Mouse (Mus musculus) MEL (cell line): ENCODE data around the gene Tas2r144. TPM values are rescaled to one million over a fixed set of nuclear protein-coding genes. Genes with fewer than 3 reads are reported as not detected.

Experiments
- DNase-seq: peaks from one replicate; pipeline ENCODE4 v3.0.0; 2011; ENCODE audit warnings: low read depth, low spot score
- H3K27ac ChIP-seq: 2 replicates; pipeline ENCODE4 v1.5.1; 2012; ENCODE audit warnings: low read depth, mild to moderate bottlenecking, control low read depth, low read length, moderate library complexity; ENCODE audit not compliant: control insufficient read depth
- H3K27me3 ChIP-seq, 2 experiments: fragments of 150-350 bp in 1 of 2; sonication (generic) in 1 of 2; 2 replicates each; pipeline ENCODE4 v1.6.1; 2012; ENCODE audit warnings: low read length in 2 of 2, mild to moderate bottlenecking in 2 of 2, improper control_type of control experiment in 1 of 2, moderate library complexity in 1 of 2; ENCODE audit not compliant: insufficient read depth in 2 of 2, control insufficient read depth in 1 of 2
- H3K36me3 ChIP-seq, 2 experiments: 2 replicates each; pipeline ENCODE4 v1.6.1; 2012 to 2014; ENCODE audit warnings: low read length in 2 of 2, improper control_type of control experiment in 1 of 2, inconsistent platforms in 1 of 2, mild to moderate bottlenecking in 1 of 2; ENCODE audit not compliant: insufficient read depth in 2 of 2, control insufficient read depth in 1 of 2
- H3K4me1 ChIP-seq, 2 experiments: fragments of 150-350 bp in 1 of 2; sonication (generic) in 1 of 2; 2 replicates each; pipeline ENCODE4 v1.6.1; 2012; ENCODE audit warnings: low read length in 2 of 2, improper control_type of control experiment in 1 of 2, mild to moderate bottlenecking in 1 of 2; ENCODE audit not compliant: insufficient read depth in 2 of 2, control insufficient read depth in 1 of 2
- H3K4me3 ChIP-seq, 2 experiments: fragments of 150-350 bp in 1 of 2; sonication (generic) in 1 of 2; 2 replicates each; pipeline ENCODE4 v1.5.1; 2012; ENCODE audit warnings: low read depth in 2 of 2, low read length in 2 of 2, mild to moderate bottlenecking in 2 of 2, moderate library complexity in 2 of 2, control low read depth in 1 of 2, improper control_type of control experiment in 1 of 2; ENCODE audit not compliant: control insufficient read depth in 1 of 2, insufficient read depth in 1 of 2
- H3K79me2 ChIP-seq: 2 replicates; pipeline ENCODE4 v1.6.1; 2012; ENCODE audit warnings: mild to moderate bottlenecking, low read length, moderate library complexity; ENCODE audit not compliant: control insufficient read depth, poor library complexity, insufficient read depth
- H3K9ac ChIP-seq: 2 replicates; pipeline ENCODE4 v1.6.1; 2012; ENCODE audit warnings: low read depth, mild to moderate bottlenecking, control low read depth, low read length, moderate library complexity; ENCODE audit not compliant: control insufficient read depth, poor library complexity, severe bottlenecking
- H3K9me3 ChIP-seq: fragments of 150-350 bp; sonication (generic); replicated peaks from 2 replicates; pipeline ENCODE4 v1.6.1; 2012; ENCODE audit warnings: mild to moderate bottlenecking, low read length, improper control_type of control experiment, moderate library complexity; ENCODE audit not compliant: insufficient read depth
- CHD1 ChIP-seq: IDR thresholded peaks from 2 replicates; pipeline ENCODE4 v1.6.1; 2012; ENCODE audit warnings: low read depth, mild to moderate bottlenecking, inconsistent platforms, low read length, improper control_type of control experiment
- CTCF ChIP-seq, 3 experiments: IDR thresholded peaks in 2 of 3; conservative IDR thresholded peaks in 1 of 3; 2 replicates each; pipeline ENCODE4 v1.5.1; 2011 to 2012; ENCODE audit warnings: low read length in 3 of 3, low read depth in 2 of 3, mild to moderate bottlenecking in 2 of 3, improper control_type of control experiment in 1 of 3, inconsistent platforms in 1 of 3, mixed read lengths in 1 of 3, moderate library complexity in 1 of 3; ENCODE audit not compliant: control insufficient read depth in 1 of 3, insufficient read depth in 1 of 3, poor library complexity in 1 of 3, severe bottlenecking in 1 of 3
- ETS1 ChIP-seq: IDR thresholded peaks from 2 replicates; pipeline ENCODE4 v1.6.1; 2012; ENCODE audit warnings: low read depth, mild to moderate bottlenecking, inconsistent platforms, low read length, improper control_type of control experiment, moderate library complexity
- GABPA ChIP-seq: IDR thresholded peaks from 2 replicates; pipeline ENCODE4 v1.6.1; 2012; ENCODE audit warnings: low read depth, mild to moderate bottlenecking, inconsistent platforms, low read length, improper control_type of control experiment, moderate library complexity
- JUND ChIP-seq: IDR thresholded peaks from 2 replicates; pipeline ENCODE4 v1.6.1; 2011; ENCODE audit warnings: low read depth, mild to moderate bottlenecking, improper control_type of control experiment, low read length
- KAT2A ChIP-seq: conservative IDR thresholded peaks from 2 replicates; pipeline ENCODE4 v1.6.1; 2012; ENCODE audit warnings: low read depth, low read length, improper control_type of control experiment, inconsistent platforms
- MAFK ChIP-seq: IDR thresholded peaks from 2 replicates; pipeline ENCODE4 v1.6.1; 2011; ENCODE audit warnings: low read depth, mild to moderate bottlenecking, low read length, improper control_type of control experiment, borderline replicate concordance
- MAX ChIP-seq: IDR thresholded peaks from 2 replicates; pipeline ENCODE4 v1.6.1; 2011; ENCODE audit warnings: low read length, improper control_type of control experiment
- MXI1 ChIP-seq: IDR thresholded peaks from 2 replicates; pipeline ENCODE4 v1.6.1; 2011; ENCODE audit warnings: mild to moderate bottlenecking, low read depth, low read length, improper control_type of control experiment
- MYC ChIP-seq: IDR thresholded peaks from 2 replicates; pipeline ENCODE4 v1.6.1; 2011; ENCODE audit warnings: low read depth, mild to moderate bottlenecking, low read length, improper control_type of control experiment, moderate library complexity
- NRF1 ChIP-seq: IDR thresholded peaks from 2 replicates; pipeline ENCODE4 v1.6.1; 2014; ENCODE audit warnings: low read depth, mild to moderate bottlenecking, inconsistent platforms, low read length, improper control_type of control experiment, moderate library complexity; ENCODE audit not compliant: poor library complexity, insufficient read depth, severe bottlenecking
- POLR2A ChIP-seq, 2 experiments: IDR thresholded peaks; 2 replicates each; pipeline ENCODE4 v1.6.1; 2011 to 2012; ENCODE audit warnings: low read length in 2 of 2, mild to moderate bottlenecking in 2 of 2, control low read depth in 1 of 2, improper control_type of control experiment in 1 of 2, low read depth in 1 of 2, moderate library complexity in 1 of 2; ENCODE audit not compliant: control insufficient read depth in 1 of 2, insufficient read depth in 1 of 2, poor library complexity in 1 of 2
- POLR2AphosphoS2 ChIP-seq: IDR thresholded peaks from 2 replicates; pipeline ENCODE4 v1.6.1; 2011; ENCODE audit warnings: low read length, improper control_type of control experiment
- POLR2AphosphoS5 ChIP-seq: IDR thresholded peaks from 2 replicates; pipeline ENCODE4 v1.6.1; 2012; ENCODE audit warnings: low read depth, borderline replicate concordance, mild to moderate bottlenecking, inconsistent platforms, low read length, moderate library complexity, mixed read lengths
- RAD21 ChIP-seq: IDR thresholded peaks from 2 replicates; pipeline ENCODE4 v1.6.1; 2011; ENCODE audit warnings: mild to moderate bottlenecking, low read depth, low read length, improper control_type of control experiment
- SMC3 ChIP-seq: IDR thresholded peaks from 2 replicates; pipeline ENCODE4 v1.6.1; 2011; ENCODE audit warnings: low read depth, low read length, improper control_type of control experiment
- USF2 ChIP-seq, 2 experiments: IDR thresholded peaks; 2 replicates each; pipeline ENCODE4 v1.6.1; 2011 to 2012; ENCODE audit warnings: improper control_type of control experiment in 2 of 2, low read length in 2 of 2, borderline replicate concordance in 1 of 2, inconsistent platforms in 1 of 2, low read depth in 1 of 2, mild to moderate bottlenecking in 1 of 2; ENCODE audit not compliant: insufficient read depth in 1 of 2
- ZNF384 ChIP-seq: IDR thresholded peaks from 2 replicates; pipeline ENCODE4 v1.6.1; 2012; ENCODE audit warnings: low read depth, mild to moderate bottlenecking, inconsistent platforms, low read length, improper control_type of control experiment
- polyA plus RNA-seq, 2 experiments: library from polyadenylated mRNA; stranded (reverse) in 1 of 2; unstranded in 1 of 2; fragments of >175 nt in 1 of 2; fragments of >200 nt in 1 of 2; gene quantifications; 2 replicates each; pipeline versions ENCODE4 v1.2.1 to v1.2.4; 2012; ENCODE audit warnings: low replicate concordance in 2 of 2, low read depth in 1 of 2; ENCODE audit not compliant: insufficient read length in 2 of 2, insufficient read depth in 1 of 2, missing spikeins in 1 of 2
- total RNA-seq: library from RNA; depleted of rRNA; stranded (reverse); fragments of 300-350 nt; gene quantifications from 2 replicates; pipeline ENCODE4 v1.2.3, GENCODE M21; 2012

Tas2r144 gene
- total and polyA plus RNA-seq, 3 experiments, result not detected

DNA sequence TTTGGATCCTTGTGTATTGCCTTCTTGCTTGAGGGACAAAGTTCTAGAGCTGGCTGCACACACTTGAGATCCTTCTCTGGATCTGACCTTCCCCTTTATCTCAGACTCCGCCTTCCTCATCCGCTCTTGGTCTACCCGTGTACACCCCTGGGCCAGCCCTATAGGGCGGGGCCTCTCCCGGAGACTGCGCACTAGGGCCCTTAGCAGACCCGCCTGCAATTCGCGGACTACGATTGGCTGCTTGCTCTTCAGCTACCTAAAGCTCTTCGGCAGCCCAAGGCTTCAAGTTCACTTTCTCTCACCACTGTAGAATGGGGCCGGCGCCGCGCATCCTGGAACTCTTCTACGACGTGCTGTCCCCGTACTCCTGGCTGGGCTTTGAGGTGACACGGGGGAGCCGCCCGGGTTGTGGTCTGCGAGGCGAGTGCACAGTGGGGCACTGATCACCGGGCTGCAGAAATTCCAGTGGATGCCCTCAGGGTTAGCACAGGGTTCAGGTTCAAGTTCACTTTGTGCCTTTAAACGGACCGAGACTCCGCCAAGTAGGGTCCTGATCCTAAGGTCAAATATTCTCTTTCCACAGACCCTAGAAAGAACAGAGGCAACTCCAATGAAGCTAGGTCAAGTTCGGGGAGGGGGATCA lies 30.7 kb downstream of the Tas2r144 start, which contains the start of gene Gstk1:
Gene Gstk1 (plus strand): TSS at position 225 of the 643 bp plus-strand sequence.
- H3K4me3 ChIP-seq, result peak within 1 kb of the TSS; percentile 20 to 47; a peak in 3 of 4 replicates
- peak within 1 kb of the TSS; percentile 23; the same call in 1 of the 2 replicates for H3K9ac ChIP-seq
- no peaks in the 10 kb centered on the region; a peak in 1 of 4 replicates for H3K4me1 ChIP-seq
- H3K9me3 ChIP-seq, result no peaks in the 10 kb centered on the region
- TF ChIP-seq CHD1 (no peak), CTCF (IDR thresholded peaks at IDR 0.05 in 2 of 3, conservative IDR thresholded peaks at IDR 0.05 in 1 of 3; ENCODE audit: control insufficient read depth in 1 of 3, insufficient read depth in 1 of 3, low read depth in 2 of 3, low read length in 3 of 3, poor library complexity in 1 of 3, severe bottlenecking in 1 of 3) (no peak), ZNF384 (no peak), MAX (peak; percentile 41; the same call in 1 of the 2 replicates), GABPA (no peak), MYC (no peak), ETS1 (no peak), USF2 (IDR thresholded peaks at IDR 0.05; ENCODE audit: borderline replicate concordance in 1 of 2, insufficient read depth in 1 of 2, low read depth in 1 of 2, low read length in 2 of 2) (no peak), POLR2AphosphoS2 (no peak), NRF1 (peak; percentile 78), KAT2A (no peak)
- H3K27me3 ChIP-seq, result peaks cover 0 to 1% of the 10 kb centered on the region in 2 experiments
- no peaks in the 10 kb centered on the region for H3K79me2 ChIP-seq
- H3K27ac ChIP-seq, result no peak within 1 kb of the TSS
- peak; percentile 89 for DNase-seq
- no peaks in the 10 kb centered on the region for H3K36me3 ChIP-seq

DNA sequence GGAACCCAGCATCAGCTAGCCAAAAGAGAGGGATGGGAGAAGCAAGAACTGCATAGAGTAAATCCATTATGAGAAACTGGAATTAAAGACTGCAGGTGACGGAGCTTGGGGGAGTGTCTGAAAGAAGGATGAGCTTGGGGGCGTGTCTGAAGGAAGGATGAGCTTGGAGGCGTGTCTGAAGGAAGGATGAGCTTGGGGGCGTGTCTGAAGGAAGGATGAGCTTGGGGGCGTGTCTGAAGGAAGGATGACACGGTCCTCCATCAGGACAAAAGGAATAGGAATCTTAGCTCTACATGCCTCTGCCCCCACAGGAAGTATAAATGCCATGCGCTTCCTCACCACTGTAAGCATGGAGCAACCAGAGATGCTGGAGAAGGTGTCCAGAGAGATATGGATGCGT lies 32.0 kb downstream of the Tas2r144 start:
- no peak overlapping the region for H3K4me3 ChIP-seq
- no peaks in the 10 kb centered on the region; a peak in 1 of 4 replicates for H3K4me1 ChIP-seq
- H3K9ac ChIP-seq, result no peak overlapping the region
- TF ChIP-seq CHD1 (no peak), POLR2AphosphoS5 (no peak), MXI1 (no peak)
- DNase-seq, result peak; percentile 32
- no peaks in the 10 kb centered on the region; a peak in 4 of 4 replicates for H3K27me3 ChIP-seq
- no peaks in the 10 kb centered on the region for H3K79me2 ChIP-seq
- H3K9me3 ChIP-seq, result no peaks in the 10 kb centered on the region
- H3K36me3 ChIP-seq, result no peaks in the 10 kb centered on the region
- H3K27ac ChIP-seq, result no peak overlapping the region

DNA sequence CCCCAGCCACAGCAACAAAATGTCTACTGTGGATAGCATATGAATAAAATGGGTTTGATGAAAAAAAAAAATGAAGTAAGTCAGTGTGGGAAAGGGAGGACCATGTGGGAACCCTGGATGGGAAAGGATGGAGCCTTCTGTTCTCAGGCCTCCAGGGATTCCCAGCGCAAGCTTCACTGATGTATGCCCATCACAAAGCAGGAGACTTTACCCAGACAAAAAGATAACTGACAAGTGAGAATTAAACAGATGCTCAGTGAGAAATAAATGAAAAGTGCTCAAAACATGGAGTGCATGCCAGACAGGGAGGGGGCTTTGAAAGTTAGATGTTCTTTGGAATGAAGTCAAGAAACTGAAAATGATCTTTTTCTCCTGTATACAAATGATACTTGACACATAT lies 32.9 kb downstream of the Tas2r144 start:
- Histone ChIP-seq H3K9me3 (no peaks in the 10 kb centered on the region), H3K27me3 (no peaks in the 10 kb centered on the region; a peak in 4 of 4 replicates), H3K9ac (no peak overlapping the region), H3K4me1 (no peaks in the 10 kb centered on the region; a peak in 1 of 4 replicates), H3K79me2 (no peaks in the 10 kb centered on the region), H3K36me3 (no peaks in the 10 kb centered on the region), H3K27ac (no peak overlapping the region), H3K4me3 (no peak overlapping the region)
- TF ChIP-seq MAFK (no peak), POLR2A (IDR thresholded peaks at IDR 0.05; ENCODE audit: control insufficient read depth in 1 of 2, insufficient read depth in 1 of 2, low read depth in 1 of 2, low read length in 2 of 2, poor library complexity in 1 of 2) (no peak), JUND (no peak), RAD21 (no peak), SMC3 (no peak)
- no peak for DNase-seq
